Mouse (Mus musculus): Measurements from ENCODE around the gene Fam205c. TPM values are rescaled to one million over a fixed set of nuclear protein-coding genes. Genes with fewer than 3 reads are reported as not detected.
A peak's percentile ranks its signal among the peaks of the same experiment; 100 is the strongest.

The Fam205c gene
- polyA plus RNA-seq, 1 experiment from 2014 or later = 0.87 TPM

DNA sequence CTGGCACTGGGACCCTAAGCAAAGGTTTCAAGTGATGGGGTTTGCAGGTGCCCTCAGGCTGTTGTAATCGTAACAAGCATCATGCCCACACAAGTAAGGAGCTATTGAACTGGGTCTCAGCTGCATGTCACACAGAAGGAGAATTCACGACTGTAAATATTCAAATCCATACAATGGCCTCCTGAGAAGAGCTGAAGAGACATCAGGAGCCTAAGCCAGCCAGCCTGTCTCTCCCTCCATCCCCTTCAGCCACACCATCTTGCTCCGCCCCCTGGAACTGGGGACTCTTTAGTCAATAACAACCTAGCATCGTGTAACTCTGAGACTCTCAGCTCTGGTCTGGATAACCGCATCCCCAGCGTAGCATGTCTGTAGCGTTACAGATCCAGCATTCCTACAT lies 17.1 kb upstream of the Fam205c start:
- DNase-seq (ENCODE audit: low spot score, missing footprints) = peak; percentile 68
- Histone ChIP-seq H3K4me2 (no peak overlapping the region), H3K9ac (ENCODE audit: low read length) (no peak overlapping the region), H3K27me3 (ENCODE audit: control insufficient read depth, insufficient read depth, low read length) (no peaks in the 10 kb centered on the region), H3K4me1 (ENCODE audit: control insufficient read depth, insufficient read depth, low read length) (no peaks in the 10 kb centered on the region), H3K36me3 (ENCODE audit: control insufficient read depth, insufficient read depth, low read length) (no peaks in the 10 kb centered on the region), H3K4me3 (ENCODE audit: low read depth, low read length) (no peak overlapping the region), H3K9me3 (ENCODE audit: control insufficient read depth, low read length) (no peaks in the 10 kb centered on the region), H3K27ac (ENCODE audit: low read depth, low read length) (no peak overlapping the region)
- WGBS = 74% methylated on average over 7 of the region's 7 CpGs
- ATAC-seq (ENCODE audit: low FRiP score) = no peak

DNA sequence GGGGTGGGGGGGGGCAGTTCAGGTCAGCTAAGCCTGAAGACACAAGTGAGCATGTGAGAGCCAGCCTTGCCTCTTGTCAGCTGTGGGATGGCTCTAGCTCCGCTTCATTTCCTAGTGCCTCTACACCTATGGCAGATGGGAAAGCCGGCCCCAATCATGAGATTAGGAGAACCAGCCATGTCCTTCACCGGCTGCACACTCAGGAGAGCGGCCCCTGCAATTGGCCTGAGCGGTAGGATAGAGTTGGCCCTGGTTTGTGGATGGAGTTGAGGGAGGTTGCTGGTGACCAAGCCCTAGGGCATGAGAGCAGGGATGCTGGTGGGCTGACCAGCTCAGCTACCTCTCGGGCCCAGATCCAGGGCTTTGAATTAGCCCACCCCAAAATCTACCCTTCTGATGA lies 14.8 kb upstream of the Fam205c start:
- 87% methylated on average over 6 of the region's 6 CpGs for WGBS
- ATAC-seq (ENCODE audit: low FRiP score) (no peak), DNase-seq (ENCODE audit: low spot score, missing footprints) (peak; percentile 57)

DNA sequence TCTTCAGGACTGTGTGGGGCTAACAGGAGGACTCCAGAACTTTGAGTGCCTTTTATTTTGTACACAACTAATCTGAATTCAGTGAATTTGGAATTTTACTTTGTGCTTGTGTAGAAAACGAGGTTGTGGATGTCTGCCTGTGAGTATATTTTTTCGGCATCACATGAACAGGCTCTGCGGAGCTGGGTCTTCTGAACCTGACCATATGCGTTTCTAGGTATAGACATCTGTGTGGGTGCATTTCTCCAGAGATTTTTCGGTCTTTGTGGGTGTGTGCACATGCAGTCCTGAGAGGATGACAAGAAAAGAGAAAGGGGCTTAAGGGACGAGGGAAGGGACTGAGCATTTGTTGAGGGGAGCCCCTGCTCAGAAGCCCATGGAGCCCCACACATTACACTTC lies 12.9 kb upstream of the Fam205c start:
- DNase-seq (ENCODE audit: low spot score, missing footprints) (no peak), ATAC-seq (ENCODE audit: low FRiP score) (no peak)
- Histone ChIP-seq H3K36me3 (ENCODE audit: control insufficient read depth, insufficient read depth, low read length) (no peaks in the 10 kb centered on the region), H3K27me3 (ENCODE audit: control insufficient read depth, insufficient read depth, low read length) (no peaks in the 10 kb centered on the region), H3K4me3 (ENCODE audit: low read depth, low read length) (no peak overlapping the region), H3K4me2 (no peak overlapping the region), H3K27ac (ENCODE audit: low read depth, low read length) (no peak overlapping the region), H3K9me3 (ENCODE audit: control insufficient read depth, low read length) (no peaks in the 10 kb centered on the region), H3K4me1 (ENCODE audit: control insufficient read depth, insufficient read depth, low read length) (no peaks in the 10 kb centered on the region), H3K9ac (ENCODE audit: low read length) (no peak overlapping the region)
- 85% methylated on average over 6 of the region's 6 CpGs for WGBS

More for the DNA sequence above, 14.8 kb upstream of the Fam205c start:
- no peaks in the 10 kb centered on the region for H3K9me3 ChIP-seq (ENCODE audit: control insufficient read depth, low read length)
- no peaks in the 10 kb centered on the region for H3K4me1 ChIP-seq (ENCODE audit: control insufficient read depth, insufficient read depth, low read length)
- no peaks in the 10 kb centered on the region for H3K36me3 ChIP-seq (ENCODE audit: control insufficient read depth, insufficient read depth, low read length)
- H3K4me3 ChIP-seq (ENCODE audit: low read depth, low read length) = no peak overlapping the region
- no peak overlapping the region for H3K9ac ChIP-seq (ENCODE audit: low read length)
- no peaks in the 10 kb centered on the region for H3K27me3 ChIP-seq (ENCODE audit: control insufficient read depth, insufficient read depth, low read length)
- H3K27ac ChIP-seq (ENCODE audit: low read depth, low read length) = no peak overlapping the region
- H3K4me2 ChIP-seq = no peak overlapping the region

DNA sequence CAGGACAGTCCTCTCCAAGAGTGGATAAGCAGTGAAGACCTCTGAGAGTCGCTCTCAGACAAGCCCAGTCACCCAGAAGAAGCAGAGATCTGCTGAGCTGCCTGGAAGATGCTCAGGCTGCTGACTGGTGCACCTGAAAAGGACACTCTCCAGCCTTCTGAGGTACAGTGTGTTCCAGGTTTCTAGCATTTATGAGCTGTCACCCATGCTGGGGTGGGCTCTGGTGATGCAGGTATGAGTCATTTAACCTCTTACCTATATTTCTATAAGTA lies 6.6 kb upstream of the Fam205c start:
- 54% methylated on average over 1 of the region's 1 CpGs for WGBS
- H3K9me3 ChIP-seq (ENCODE audit: control insufficient read depth, low read length) = no peaks in the 10 kb centered on the region

DNA sequence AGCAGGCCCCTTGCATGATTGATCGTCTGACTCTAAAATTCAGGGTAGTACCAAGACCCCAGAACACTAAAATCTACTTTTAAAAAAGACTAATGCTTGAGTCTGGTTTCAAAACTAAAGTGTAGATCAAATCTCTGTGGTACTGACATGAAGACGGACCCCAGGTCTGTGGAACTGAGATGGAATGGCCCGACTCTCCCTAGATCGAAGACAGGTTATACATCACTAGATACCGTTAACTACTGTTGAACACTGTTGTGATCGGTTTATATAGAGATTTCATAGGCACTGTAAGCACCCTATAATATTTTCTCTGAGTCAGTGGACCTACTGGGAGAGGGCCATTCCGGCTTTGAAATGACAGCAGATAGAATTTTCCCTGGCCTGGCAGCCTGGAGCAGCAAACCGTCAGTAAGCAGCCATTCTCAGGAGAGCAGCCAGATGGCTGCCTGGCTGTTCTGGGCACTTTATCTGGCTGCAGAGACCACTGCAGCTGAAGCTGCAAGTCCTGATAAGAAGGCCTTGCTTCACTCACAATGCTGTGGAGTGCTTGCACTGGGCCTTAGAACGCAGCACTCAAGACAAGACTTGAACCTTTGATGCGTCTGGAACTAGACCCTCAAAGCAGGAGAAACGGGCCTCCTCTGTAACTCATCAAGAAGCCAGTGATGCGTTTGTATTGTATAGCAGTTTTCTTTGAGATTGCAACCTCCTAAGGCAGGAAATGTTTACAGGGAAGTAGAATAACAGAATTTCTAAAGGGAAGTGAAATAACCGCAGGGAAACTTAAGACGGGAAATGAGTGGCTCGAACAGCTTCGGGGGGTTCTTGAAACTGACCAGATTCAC lies 6.0 kb upstream of the Fam205c start:
- DNase-seq (ENCODE audit: low spot score, missing footprints) = peak; percentile 85
- no peaks in the 10 kb centered on the region for H3K27me3 ChIP-seq (ENCODE audit: control insufficient read depth, insufficient read depth, low read length)
- no peak for ATAC-seq (ENCODE audit: low FRiP score)
- WGBS = 85% methylated on average over 16 of the region's 16 CpGs
- no peaks in the 10 kb centered on the region for H3K9me3 ChIP-seq (ENCODE audit: control insufficient read depth, low read length)
- no peaks in the 10 kb centered on the region for H3K4me1 ChIP-seq (ENCODE audit: control insufficient read depth, insufficient read depth, low read length)
- no peak overlapping the region for H3K4me3 ChIP-seq (ENCODE audit: low read depth, low read length)
- no peak overlapping the region for H3K9ac ChIP-seq (ENCODE audit: low read length)
- H3K27ac ChIP-seq (ENCODE audit: low read depth, low read length) = no peak overlapping the region
- no peak overlapping the region for H3K4me2 ChIP-seq
- no peaks in the 10 kb centered on the region for H3K36me3 ChIP-seq (ENCODE audit: control insufficient read depth, insufficient read depth, low read length)

More for the DNA sequence above, 6.6 kb upstream of the Fam205c start:
- no peak overlapping the region for H3K4me3 ChIP-seq (ENCODE audit: low read depth, low read length)
- H3K4me1 ChIP-seq (ENCODE audit: control insufficient read depth, insufficient read depth, low read length) = no peaks in the 10 kb centered on the region
- DNase-seq (ENCODE audit: low spot score, missing footprints) = no peak
- no peaks in the 10 kb centered on the region for H3K27me3 ChIP-seq (ENCODE audit: control insufficient read depth, insufficient read depth, low read length)
- H3K27ac ChIP-seq (ENCODE audit: low read depth, low read length) = no peak overlapping the region
- no peak overlapping the region for H3K4me2 ChIP-seq
- no peaks in the 10 kb centered on the region for H3K36me3 ChIP-seq (ENCODE audit: control insufficient read depth, insufficient read depth, low read length)
- no peak for ATAC-seq (ENCODE audit: low FRiP score)
- no peak overlapping the region for H3K9ac ChIP-seq (ENCODE audit: low read length)

DNA sequence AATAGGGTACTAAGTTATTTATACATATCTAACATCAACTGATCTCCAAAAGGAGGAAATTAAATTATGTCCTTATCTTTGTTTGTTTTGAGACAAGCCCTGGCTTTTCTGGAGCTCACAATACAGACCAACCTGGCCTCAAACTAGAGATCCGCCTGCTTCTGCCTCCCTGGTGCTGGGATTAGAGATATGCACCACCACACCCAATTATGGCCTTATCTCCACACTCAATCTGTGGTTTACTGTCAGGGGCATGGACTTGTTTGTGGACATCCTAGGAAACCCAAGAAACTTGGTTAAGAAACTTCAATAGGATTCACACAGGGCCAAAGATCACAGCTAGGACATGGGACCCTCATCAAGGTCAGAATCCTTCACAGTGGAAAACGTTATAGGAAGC lies 3.6 kb upstream of the Fam205c start:
- Histone ChIP-seq H3K27ac (ENCODE audit: low read depth, low read length) (no peak overlapping the region), H3K4me3 (ENCODE audit: low read depth, low read length) (no peak overlapping the region), H3K9me3 (ENCODE audit: control insufficient read depth, low read length) (no peaks in the 10 kb centered on the region), H3K4me1 (ENCODE audit: control insufficient read depth, insufficient read depth, low read length) (no peaks in the 10 kb centered on the region), H3K36me3 (ENCODE audit: control insufficient read depth, insufficient read depth, low read length) (no peaks in the 10 kb centered on the region), H3K9ac (ENCODE audit: low read length) (no peak overlapping the region), H3K4me2 (no peak overlapping the region), H3K27me3 (ENCODE audit: control insufficient read depth, insufficient read depth, low read length) (no peaks in the 10 kb centered on the region)
- ATAC-seq (ENCODE audit: low FRiP score) = no peak
- 82% methylated on average over 2 of the region's 2 CpGs for WGBS
- no peak for DNase-seq (ENCODE audit: low spot score, missing footprints)

DNA sequence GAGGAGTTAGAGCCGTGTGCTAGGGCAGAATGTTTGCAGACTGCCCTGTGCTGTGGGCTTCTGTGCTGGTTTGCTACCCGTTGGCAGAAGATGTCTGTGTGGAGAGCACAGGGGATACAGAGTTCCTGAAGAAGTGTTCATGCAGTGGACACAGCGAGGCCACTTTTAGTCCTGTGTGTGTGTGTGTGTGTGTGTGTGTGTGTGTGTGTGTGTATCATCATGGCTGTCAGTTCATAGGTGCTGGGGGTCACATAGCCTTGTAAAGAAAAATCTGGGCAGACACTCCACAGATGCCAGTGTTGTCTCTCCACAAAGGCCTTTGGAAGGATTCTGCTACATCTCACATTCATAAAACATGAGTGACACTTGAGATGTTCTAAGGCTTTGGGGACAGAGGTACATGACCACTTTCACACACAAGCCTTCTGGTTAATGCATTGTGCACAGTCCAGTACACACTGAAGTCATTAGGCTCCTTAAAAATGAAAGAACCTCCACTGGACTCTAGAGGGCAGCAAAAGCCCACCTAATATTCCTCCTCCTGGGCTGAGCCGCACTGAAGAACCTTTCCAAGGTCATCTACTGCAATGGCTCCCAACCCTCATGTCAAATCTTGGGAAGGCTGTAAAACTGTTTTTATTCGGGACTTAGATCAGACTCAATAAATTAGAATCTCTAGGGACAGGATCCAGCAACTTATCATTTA lies 2.7 kb upstream of the Fam205c start:
- Histone ChIP-seq H3K4me2 (no peak overlapping the region), H3K27ac (ENCODE audit: low read depth, low read length) (no peak overlapping the region), H3K27me3 (ENCODE audit: control insufficient read depth, insufficient read depth, low read length) (no peaks in the 10 kb centered on the region), H3K36me3 (ENCODE audit: control insufficient read depth, insufficient read depth, low read length) (no peaks in the 10 kb centered on the region), H3K4me3 (ENCODE audit: low read depth, low read length) (no peak overlapping the region), H3K9me3 (ENCODE audit: control insufficient read depth, low read length) (no peaks in the 10 kb centered on the region), H3K9ac (ENCODE audit: low read length) (no peak overlapping the region), H3K4me1 (ENCODE audit: control insufficient read depth, insufficient read depth, low read length) (no peaks in the 10 kb centered on the region)
- DNase-seq (ENCODE audit: low spot score, missing footprints) (peak; percentile 95), ATAC-seq (ENCODE audit: low FRiP score) (peak; percentile 86)
- 48% methylated on average over 5 of the region's 5 CpGs for WGBS

DNA sequence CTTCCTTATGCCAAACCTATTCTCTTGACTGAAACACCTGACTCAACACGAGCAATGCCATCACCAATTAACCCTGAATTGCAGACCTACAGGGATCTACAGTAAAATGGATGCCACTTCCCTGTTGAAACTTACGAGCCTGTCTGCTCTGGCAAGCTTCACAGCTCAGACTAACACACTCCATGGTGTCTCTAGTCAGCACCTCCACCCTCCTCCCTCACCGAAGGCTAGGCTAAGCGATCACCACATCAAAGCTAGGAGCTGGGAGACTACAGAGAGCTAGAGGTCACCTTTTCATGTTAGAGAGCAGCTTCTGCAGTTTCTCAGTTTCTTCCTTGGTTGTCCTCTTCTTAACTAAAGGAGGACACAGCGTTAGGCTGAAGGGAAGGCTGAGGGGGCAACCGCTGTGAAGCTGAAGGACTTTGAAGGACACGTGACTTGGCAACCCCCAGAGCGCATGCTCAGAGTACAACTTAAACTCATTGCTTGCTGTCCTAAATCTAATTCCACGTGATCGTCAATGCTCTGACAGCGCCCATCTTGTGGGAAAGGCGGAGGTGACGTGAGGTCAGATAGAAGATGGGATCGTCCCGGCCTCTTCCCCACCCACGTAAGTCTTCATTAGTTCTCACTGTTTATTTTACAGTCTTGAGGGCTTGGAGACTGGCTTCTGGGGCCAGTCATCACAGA lies 1.1 kb downstream of the Fam205c start:
- no peak for ATAC-seq (ENCODE audit: low FRiP score)
- no peak overlapping the region for H3K9ac ChIP-seq (ENCODE audit: low read length)
- H3K27me3 ChIP-seq (ENCODE audit: control insufficient read depth, insufficient read depth, low read length) = no peaks in the 10 kb centered on the region
- DNase-seq (ENCODE audit: low spot score, missing footprints) = no peak
- WGBS = 85% methylated on average over 16 of the region's 16 CpGs
- no peaks in the 10 kb centered on the region for H3K36me3 ChIP-seq (ENCODE audit: control insufficient read depth, insufficient read depth, low read length)
- H3K4me3 ChIP-seq (ENCODE audit: low read depth, low read length) = no peak overlapping the region
- H3K9me3 ChIP-seq (ENCODE audit: control insufficient read depth, low read length) = no peaks in the 10 kb centered on the region
- no peak overlapping the region for H3K27ac ChIP-seq (ENCODE audit: low read depth, low read length)
- H3K4me1 ChIP-seq (ENCODE audit: control insufficient read depth, insufficient read depth, low read length) = no peaks in the 10 kb centered on the region
- H3K4me2 ChIP-seq = no peak overlapping the region

DNA sequence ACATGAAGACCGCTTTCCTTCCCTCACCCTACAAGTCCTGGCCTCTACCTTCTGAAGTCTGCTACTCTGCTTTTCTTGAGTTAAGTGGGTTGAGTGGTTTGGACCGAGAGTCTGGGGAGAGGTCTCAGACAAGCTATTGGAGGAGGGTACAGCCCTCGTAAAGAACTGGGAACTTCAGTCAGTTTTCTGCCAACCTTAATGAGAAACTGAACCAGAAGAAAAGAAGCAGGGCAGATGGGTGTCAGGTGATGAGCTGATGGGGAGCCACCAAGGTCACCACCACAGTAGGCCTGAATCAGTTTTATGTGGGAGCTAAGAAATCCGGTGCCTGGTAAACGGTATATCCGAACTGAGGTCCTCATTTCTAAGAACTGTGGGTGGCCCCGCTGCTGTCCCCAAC lies 1.9 kb downstream of the Fam205c start:
- Histone ChIP-seq H3K27ac (ENCODE audit: low read depth, low read length) (no peak overlapping the region), H3K36me3 (ENCODE audit: control insufficient read depth, insufficient read depth, low read length) (no peaks in the 10 kb centered on the region), H3K9me3 (ENCODE audit: control insufficient read depth, low read length) (no peaks in the 10 kb centered on the region), H3K4me2 (no peak overlapping the region), H3K9ac (ENCODE audit: low read length) (no peak overlapping the region), H3K4me1 (ENCODE audit: control insufficient read depth, insufficient read depth, low read length) (no peaks in the 10 kb centered on the region), H3K4me3 (ENCODE audit: low read depth, low read length) (no peak overlapping the region), H3K27me3 (ENCODE audit: control insufficient read depth, insufficient read depth, low read length) (no peaks in the 10 kb centered on the region)
- DNase-seq (ENCODE audit: low spot score, missing footprints) (no peak), ATAC-seq (ENCODE audit: low FRiP score) (no peak)
- WGBS = 90% methylated on average over 7 of the region's 7 CpGs
